Mouse (Mus musculus): ENCODE results near the gene Pate3.
"Not testable (repeated sequence)": the region's sequence is repeated elsewhere in the genome, so short reads cannot be mapped to it uniquely, and the experiment has no call there.

Pate3 gene

GRCm38 (mm10) chr9:35648102-35648501 lies at the start of gene Pate3:
Gene Pate3 (minus strand): TSS chr9:35648202.
- no peak for ATAC-seq (ENCODE audit: low TSS enrichment)

GRCm38 (mm10) chr9:35691924-35692323 lies 43.9 kb upstream of the Pate3 start:
- ATAC-seq (ENCODE audit: low TSS enrichment) = no peak

- peak; percentile 89 for ATAC-seq (ENCODE audit: low TSS enrichment)
These were observed 39.0 kb upstream of the Pate3 start, which contains the start of gene Pate1 for GRCm38 (mm10) chr9:35687013-35687412. Gene Pate1 (minus strand): TSS chr9:35687390.

GRCm38 (mm10) chr9:35673557-35673956 lies 25.6 kb upstream of the Pate3 start:
- ATAC-seq (ENCODE audit: low TSS enrichment) = no peak

GRCm38 (mm10) chr9:35632981-35633380 lies 15.0 kb downstream of the Pate3 start:
- no peak for ATAC-seq (ENCODE audit: low TSS enrichment)

- not testable (repeated sequence) for ATAC-seq (ENCODE audit: low TSS enrichment)
These were observed 31.2 kb downstream of the Pate3 start for GRCm38 (mm10) chr9:35616784-35617183.

GRCm38 (mm10) chr9:35614005-35614404 lies 34.0 kb downstream of the Pate3 start:
- peak; percentile 72; the same call in 1 of the 2 replicates for ATAC-seq (ENCODE audit: low TSS enrichment)

GRCm38 (mm10) chr9:35611841-35612240 lies 36.2 kb downstream of the Pate3 start, which contains the start of gene Pate4:
Gene Pate4 (minus strand): TSS chr9:35611941.
- ATAC-seq (ENCODE audit: low TSS enrichment) = no peak

GRCm38 (mm10) chr9:35607647-35608405 lies 40.2 kb downstream of the Pate3 start:
- peak; percentile 97 for ATAC-seq (ENCODE audit: low TSS enrichment)

Measured in frontal cortex, adult (tissue).